Mouse (Mus musculus) kidney, embryonic 14.5 days (tissue): ENCODE measurements around the gene Entpd7. TPM values are rescaled to one million over a fixed set of nuclear protein-coding genes. Genes with fewer than 3 reads are reported as not detected.

Experiments
- ATAC-seq: fragments of 200-750 bp; cut with Nextera tagmentation; 2 replicates; pipeline ENCODE4 v1.8.0; 2017; ENCODE audit warnings: moderate number of reproducible peaks, mild to moderate bottlenecking, moderate TSS enrichment, moderate library complexity; ENCODE audit not compliant: low FRiP score, low TSS enrichment
- H3K27ac ChIP-seq: fragments of 300-500 bp; sonication (generic); 2 replicates; pipeline ENCODE4 v1.5.1; 2014; ENCODE audit warnings: low read depth, mild to moderate bottlenecking, low read length, moderate library complexity, mixed read lengths
- H3K27me3 ChIP-seq: fragments of 300-500 bp; sonication (generic); 2 replicates; pipeline ENCODE4 v1.6.1; 2014; ENCODE audit warnings: mild to moderate bottlenecking, low read length; ENCODE audit not compliant: control insufficient read depth, insufficient read depth
- H3K36me3 ChIP-seq: fragments of 300-500 bp; sonication (generic); 2 replicates; pipeline ENCODE4 v1.6.1; 2014; ENCODE audit warnings: low read length, mixed read lengths; ENCODE audit not compliant: control insufficient read depth, insufficient read depth
- H3K4me1 ChIP-seq: fragments of 300-500 bp; sonication (generic); 2 replicates; pipeline ENCODE4 v1.6.1; 2014; ENCODE audit warnings: low read length, mixed read lengths; ENCODE audit not compliant: control insufficient read depth, insufficient read depth
- H3K4me2 ChIP-seq: fragments of 300-500 bp; sonication (generic); replicated peaks from 2 replicates; pipeline ENCODE4 v1.6.1; 2014; ENCODE audit warnings: low read depth, mild to moderate bottlenecking, low read length
- H3K4me3 ChIP-seq: fragments of 300-500 bp; sonication (generic); 2 replicates; pipeline ENCODE4 v1.5.1; 2014; ENCODE audit warnings: mild to moderate bottlenecking, low read length
- H3K9ac ChIP-seq: fragments of 300-500 bp; sonication (generic); 2 replicates; pipeline ENCODE4 v1.6.1; 2014; ENCODE audit warnings: low read depth, mild to moderate bottlenecking, low read length, moderate library complexity
- H3K9me3 ChIP-seq: fragments of 300-500 bp; sonication (generic); 2 replicates; pipeline ENCODE4 v1.6.1; 2016; ENCODE audit warnings: low read length; ENCODE audit not compliant: control insufficient read depth
- WGBS: fragments of 180-500 bp; shearing (Covaris S2); extraction: QIAGEN DNeasy Blood & Tissue Kit; methylation state at CpG from one replicate; pipeline ENCODE4 v1.1.7; 2014; 5-methylcytosine and 5-hydroxymethylcytosine counted together
- polyA plus RNA-seq: library from polyadenylated mRNA; unstranded; fragments of >200 nt; fragmentation: Nextera tagmentation; extraction: Ambion mirVana; gene quantifications from 2 replicates; pipeline ENCODE4 v1.2.1, GENCODE M21; 2014

Gene Entpd7
- polyA plus RNA-seq, 1 experiment from 2014 or later = 16.1 TPM

DNA sequence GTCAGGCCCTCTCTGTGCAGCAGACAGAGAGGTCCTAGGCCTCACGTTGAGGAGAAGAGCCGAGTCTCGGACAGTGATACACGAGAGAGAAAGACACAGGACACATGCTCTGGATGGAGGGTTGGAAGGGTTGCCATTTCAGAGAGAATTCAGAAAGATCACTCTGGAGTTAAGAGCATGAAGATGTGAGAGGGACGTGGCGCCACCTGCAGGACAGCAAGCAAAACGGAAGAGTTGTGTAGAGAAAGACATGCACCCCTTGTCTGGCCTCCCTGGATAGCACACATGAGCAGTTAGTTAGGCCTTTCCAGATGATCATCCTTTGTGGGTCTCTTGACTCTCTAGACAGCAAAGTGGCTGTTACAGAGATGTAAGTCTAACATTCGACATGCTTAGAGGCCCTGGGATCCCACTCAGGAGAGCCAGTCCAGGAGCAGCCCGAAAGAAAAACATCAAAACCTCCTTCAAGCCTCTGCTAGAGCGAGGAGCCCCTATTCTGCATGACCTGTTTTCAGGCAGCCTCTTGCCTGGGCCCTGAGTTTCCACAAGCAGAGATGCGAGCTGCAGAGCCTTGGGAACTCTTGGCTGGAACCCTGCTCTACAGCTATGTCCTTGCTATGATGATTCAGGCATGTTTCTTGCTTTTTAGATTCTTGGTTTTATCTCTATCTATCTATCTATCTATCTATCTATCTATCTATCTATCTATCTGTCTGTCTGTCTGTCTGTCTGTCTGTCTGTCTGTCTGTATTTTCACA is 33.6 kb upstream of the Entpd7 start:
- WGBS = 39% methylated on average over 11 of the region's 11 CpGs
- H3K36me3 ChIP-seq = no peaks in the 10 kb centered on the region
- ATAC-seq = no peak
- no peak overlapping the region for H3K27ac ChIP-seq
- 0 out of 2 replicates have a peak, but pooled peaks cover 5% of the 10 kb centered on the region for H3K4me1 ChIP-seq
- no peak overlapping the region for H3K9ac ChIP-seq
- H3K4me2 ChIP-seq = no peak overlapping the region
- no peaks in the 10 kb centered on the region for H3K9me3 ChIP-seq
- peaks cover 11% of the 10 kb centered on the region for H3K27me3 ChIP-seq
- no peak overlapping the region for H3K4me3 ChIP-seq

DNA sequence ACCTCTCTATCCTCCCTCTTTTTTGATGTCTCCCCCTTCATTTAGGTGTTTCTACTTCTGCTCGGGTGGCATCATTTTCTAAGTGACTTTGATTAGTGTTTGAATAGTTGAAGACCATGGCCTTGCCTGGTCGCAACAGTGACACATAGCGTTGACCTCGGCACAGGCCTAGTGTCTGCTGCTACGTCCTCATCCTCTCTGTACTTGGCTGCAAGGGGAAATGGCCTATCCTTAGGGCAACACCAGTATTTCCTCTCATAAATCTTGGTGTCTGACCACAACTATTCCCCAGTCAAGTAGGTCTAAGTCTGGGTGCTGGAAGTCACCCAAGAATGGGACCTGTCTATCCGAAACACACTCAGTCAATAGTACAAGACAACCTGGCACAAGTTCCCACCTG is 29.8 kb upstream of the Entpd7 start:
- ATAC-seq = no peak

DNA sequence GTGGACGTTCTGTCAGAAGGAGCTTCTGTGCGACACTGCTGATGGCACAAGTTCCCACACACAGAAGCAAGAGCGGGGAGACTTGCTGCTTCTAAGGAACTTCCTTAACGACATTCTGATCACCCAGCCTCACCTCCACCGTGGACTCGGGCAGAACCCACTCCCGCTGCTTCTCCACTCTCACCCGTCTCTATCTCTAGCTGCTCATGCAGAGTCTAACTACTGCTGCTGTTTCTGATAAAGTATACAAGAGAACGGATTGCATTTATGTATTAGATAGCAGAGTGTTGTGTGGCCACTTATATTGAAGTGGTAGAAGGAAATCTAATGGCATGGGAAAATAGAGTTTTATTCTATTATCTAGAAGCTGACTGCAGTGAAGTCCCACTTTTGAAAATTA is 28.7 kb upstream of the Entpd7 start:
- Histone ChIP-seq H3K4me3 (no peak overlapping the region), H3K4me2 (no peak overlapping the region), H3K36me3 (peaks cover 20% of the 10 kb centered on the region), H3K27me3 (no peaks in the 10 kb centered on the region), H3K9ac (no peak overlapping the region), H3K27ac (no peak overlapping the region), H3K4me1 (0 out of 2 replicates have a peak, but pooled peaks cover 3% of the 10 kb centered on the region), H3K9me3 (no peaks in the 10 kb centered on the region)
- ATAC-seq = no peak
- 78% methylated on average over 9 of the region's 9 CpGs for WGBS

More for the DNA sequence above, 29.8 kb upstream of the Entpd7 start:
- H3K36me3 ChIP-seq = peaks cover 16% of the 10 kb centered on the region
- H3K4me1 ChIP-seq = 0 out of 2 replicates have a peak, but pooled peaks cover 3% of the 10 kb centered on the region
- no peaks in the 10 kb centered on the region for H3K27me3 ChIP-seq
- H3K9ac ChIP-seq = no peak overlapping the region
- 52% methylated on average over 6 of the region's 6 CpGs for WGBS
- H3K4me3 ChIP-seq = no peak overlapping the region
- no peak overlapping the region for H3K27ac ChIP-seq
- no peak overlapping the region for H3K4me2 ChIP-seq
- no peaks in the 10 kb centered on the region for H3K9me3 ChIP-seq

DNA sequence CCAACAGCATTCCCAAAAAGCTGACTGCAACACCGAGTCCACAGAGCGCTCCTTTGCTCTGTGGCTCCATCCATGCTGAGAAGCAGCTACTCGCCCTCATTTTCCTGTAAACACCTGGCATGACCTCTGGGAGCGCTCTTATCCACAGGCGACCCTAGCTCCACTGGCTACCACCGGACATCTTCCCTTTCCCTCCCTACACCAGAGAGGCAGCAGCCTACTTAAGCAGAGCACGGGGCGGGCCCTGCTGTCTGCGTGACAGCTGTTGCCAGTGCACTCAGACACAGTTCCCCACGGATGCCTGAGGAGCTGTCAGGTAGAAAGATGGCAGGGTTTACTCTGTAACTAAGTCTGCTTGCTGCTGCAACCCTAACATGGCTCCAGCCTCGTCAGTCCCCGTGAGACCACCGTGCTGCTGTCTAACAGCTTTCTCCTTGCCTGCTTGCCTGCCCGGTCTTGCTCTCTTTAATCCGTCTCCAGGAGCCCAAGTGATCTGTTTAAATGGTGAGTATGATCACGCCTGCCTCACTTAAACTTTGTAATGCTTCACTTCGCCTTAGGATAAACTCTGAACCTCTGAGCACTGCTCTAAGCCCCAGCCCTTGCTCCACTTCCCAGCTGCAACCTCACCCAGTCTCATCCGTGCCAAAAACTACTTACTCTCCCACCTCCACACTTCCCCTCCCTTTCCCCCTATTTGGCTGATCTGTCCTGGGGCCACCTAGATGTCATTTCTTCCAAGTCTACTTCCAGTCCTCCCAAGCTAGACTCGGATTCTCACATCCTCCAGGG is 27.1 kb upstream of the Entpd7 start:
- 40% methylated on average over 19 of the region's 19 CpGs for WGBS

DNA sequence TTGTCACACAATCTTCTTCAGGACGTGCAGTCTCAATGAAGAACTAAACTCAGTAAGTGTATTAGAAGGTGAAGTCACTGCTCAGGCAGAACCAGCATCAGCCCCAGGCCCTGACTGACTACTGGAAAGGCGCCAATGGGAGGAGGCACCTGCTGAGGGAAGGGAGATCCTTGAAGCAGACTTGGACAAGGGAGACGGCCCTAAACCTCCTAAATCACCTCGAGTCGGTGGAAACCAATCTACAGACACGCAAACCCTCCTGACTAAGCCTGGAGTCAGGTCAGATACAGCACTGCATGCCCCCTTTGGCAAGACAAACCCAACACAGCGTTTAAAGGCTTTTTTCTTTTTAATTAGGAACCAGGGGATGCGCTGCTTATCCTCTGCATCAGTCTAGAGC is 26.0 kb upstream of the Entpd7 start:
- Histone ChIP-seq H3K4me2 (no peak overlapping the region), H3K9me3 (no peaks in the 10 kb centered on the region), H3K27ac (no peak overlapping the region), H3K9ac (no peak overlapping the region), H3K4me1 (0 out of 2 replicates have a peak, but pooled peaks cover 3% of the 10 kb centered on the region), H3K27me3 (no peaks in the 10 kb centered on the region), H3K36me3 (peaks cover 20% of the 10 kb centered on the region), H3K4me3 (no peak overlapping the region)
- 79% methylated on average over 8 of the region's 8 CpGs for WGBS
- no peak for ATAC-seq

More for the DNA sequence above, 27.1 kb upstream of the Entpd7 start:
- Histone ChIP-seq H3K27ac (no peak overlapping the region), H3K9me3 (no peaks in the 10 kb centered on the region), H3K4me2 (0 out of 2 replicates have a peak overlapping the region, but pooled peaks have one; percentile 15), H3K4me3 (no peak overlapping the region), H3K9ac (no peak overlapping the region; the same call in 1 of the 2 replicates), H3K4me1 (0 out of 2 replicates have a peak, but pooled peaks cover 3% of the 10 kb centered on the region), H3K27me3 (no peaks in the 10 kb centered on the region), H3K36me3 (peaks cover 20% of the 10 kb centered on the region)
- ATAC-seq = peak; percentile 69; the same call in 1 of the 2 replicates

DNA sequence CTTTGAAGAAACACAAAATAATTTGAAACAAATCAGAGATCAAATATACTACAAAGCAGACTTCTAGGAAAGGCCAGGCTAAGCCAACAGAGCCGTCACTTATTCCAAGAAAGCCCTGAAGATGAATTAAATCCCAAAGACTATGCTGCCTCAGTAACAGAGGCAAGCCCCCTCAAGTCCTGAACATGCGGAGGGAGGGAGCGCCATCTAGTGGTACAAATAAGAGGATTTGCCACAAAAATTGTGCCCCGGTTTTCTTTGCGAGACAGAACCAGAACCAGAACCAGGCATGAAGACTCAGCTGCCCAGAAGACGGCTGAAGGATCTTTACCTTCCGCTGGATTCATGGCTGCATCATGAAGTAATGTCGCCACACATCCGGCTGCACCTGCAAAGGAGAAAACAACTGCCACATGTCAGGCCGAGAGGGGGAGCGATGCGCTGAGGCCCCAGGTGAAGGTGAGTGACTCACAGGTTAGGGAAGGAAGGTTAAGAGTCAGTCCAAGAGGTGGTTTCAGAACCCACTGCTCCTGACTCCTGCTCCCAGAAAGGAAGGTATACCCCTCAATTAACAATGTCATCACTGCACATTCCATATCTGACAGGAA is 23.9 kb upstream of the Entpd7 start:
- Histone ChIP-seq H3K9me3 (no peaks in the 10 kb centered on the region), H3K4me3 (no peak overlapping the region), H3K27ac (no peak overlapping the region), H3K27me3 (no peaks in the 10 kb centered on the region), H3K36me3 (peaks cover 20% of the 10 kb centered on the region), H3K4me1 (0 out of 2 replicates have a peak, but pooled peaks cover 3% of the 10 kb centered on the region), H3K4me2 (no peak overlapping the region), H3K9ac (no peak overlapping the region)
- ATAC-seq = no peak
- WGBS = 61% methylated on average over 12 of the region's 12 CpGs

DNA sequence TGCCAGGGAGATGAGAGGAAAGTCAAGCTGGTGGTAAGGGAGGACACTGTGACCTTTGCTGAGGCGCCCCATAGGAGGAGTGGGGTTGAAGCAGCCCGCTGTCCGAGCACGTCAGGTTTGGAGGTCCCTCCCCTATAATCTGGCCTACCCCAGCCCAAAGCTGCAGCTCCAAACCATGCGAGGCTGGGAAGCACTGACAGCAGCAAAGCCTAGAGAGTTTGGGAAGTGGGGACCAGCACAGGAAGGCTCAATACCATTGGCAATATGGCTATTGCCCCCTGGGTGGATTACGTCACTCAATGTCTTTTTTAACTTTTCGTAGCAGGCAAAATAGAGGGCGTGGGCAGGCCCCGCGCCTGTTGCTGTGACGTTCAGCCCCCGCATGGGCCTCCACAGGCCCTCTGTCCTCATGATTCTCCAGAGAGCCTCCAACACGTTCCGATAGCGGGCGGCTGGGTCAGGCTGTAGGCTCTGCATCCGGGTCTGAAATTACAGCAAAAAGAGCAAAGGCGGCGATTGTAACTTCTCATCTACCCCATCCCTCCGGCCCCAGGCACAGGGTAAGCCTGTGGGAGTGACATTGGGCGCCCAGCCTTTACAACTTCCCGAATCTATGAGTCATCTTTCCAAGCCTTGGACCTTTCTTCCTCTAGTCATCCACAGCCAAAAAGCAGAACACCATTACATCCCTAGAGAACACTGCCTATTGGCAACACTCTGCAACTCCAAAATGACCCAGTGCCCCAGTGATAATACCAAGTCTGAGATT is 22.6 kb upstream of the Entpd7 start:
- Histone ChIP-seq H3K4me1 (0 out of 2 replicates have a peak, but pooled peaks cover 3% of the 10 kb centered on the region), H3K4me2 (no peak overlapping the region), H3K27ac (no peak overlapping the region), H3K9ac (no peak overlapping the region), H3K27me3 (no peaks in the 10 kb centered on the region), H3K9me3 (no peaks in the 10 kb centered on the region), H3K36me3 (peaks cover 20% of the 10 kb centered on the region), H3K4me3 (no peak overlapping the region)
- ATAC-seq = no peak; the same call in none of the 2 replicates
- 80% methylated on average over 22 of the region's 22 CpGs for WGBS

DNA sequence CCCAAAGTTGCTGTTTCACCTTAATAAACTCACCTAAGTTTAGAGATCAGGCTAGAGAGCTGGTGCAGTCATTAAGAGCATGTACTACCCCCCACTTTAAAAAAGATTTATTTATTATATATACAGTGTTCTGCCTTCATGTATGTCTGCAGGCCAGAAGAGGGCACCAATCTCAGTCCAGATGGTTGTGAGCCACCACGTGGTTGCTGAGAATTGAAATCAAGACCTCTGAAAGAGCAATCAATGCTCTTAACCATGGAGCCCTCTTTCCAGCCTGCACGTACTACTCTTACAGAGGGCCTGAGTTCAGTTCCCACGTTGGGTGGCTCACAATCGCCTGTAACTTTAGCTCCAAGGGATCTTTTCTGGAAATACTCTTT is 22.1 kb upstream of the Entpd7 start:
- 67% methylated on average over 4 of the region's 4 CpGs for WGBS
- no peak for ATAC-seq
- Histone ChIP-seq H3K4me2 (no peak overlapping the region), H3K9ac (no peak overlapping the region), H3K27me3 (no peaks in the 10 kb centered on the region), H3K36me3 (peaks cover 20% of the 10 kb centered on the region), H3K4me3 (no peak overlapping the region), H3K4me1 (0 out of 2 replicates have a peak, but pooled peaks cover under 1% of the 10 kb centered on the region), H3K9me3 (no peaks in the 10 kb centered on the region), H3K27ac (no peak overlapping the region)
